Mouse (Mus musculus) heart, postnatal 10 days (tissue): ENCODE results near the gene Fshb. TPM values are rescaled to one million over a fixed set of nuclear protein-coding genes. Genes with fewer than 3 reads are reported as not detected.
A peak's percentile ranks its signal among the peaks of the same experiment; 100 is the strongest.

ENCODE experiments used
- DNase-seq, 2 experiments: peaks; one replicate each; pipeline ENCODE4 v3.0.0; 2021
- intact Hi-C: fragments of 180-260 bp; cut with DNase I; formaldehyde crosslinking; loops from one replicate; pipeline ENCODE4 v1.15.1; 2025
- total RNA-seq, 2 experiments: library from RNA; stranded (reverse); gene quantifications; 2 replicates each; pipeline ENCODE4 v1.2.3; 2021

The Fshb gene
- total RNA-seq = not detected

GRCm38 (mm10) chr2:107059556-107059955, at the start of gene Fshb:
Gene Fshb, minus strand, starts transcription at chr2:107059656.
- intact Hi-C loops = no loop called here
- no peak for DNase-seq

DNA sequence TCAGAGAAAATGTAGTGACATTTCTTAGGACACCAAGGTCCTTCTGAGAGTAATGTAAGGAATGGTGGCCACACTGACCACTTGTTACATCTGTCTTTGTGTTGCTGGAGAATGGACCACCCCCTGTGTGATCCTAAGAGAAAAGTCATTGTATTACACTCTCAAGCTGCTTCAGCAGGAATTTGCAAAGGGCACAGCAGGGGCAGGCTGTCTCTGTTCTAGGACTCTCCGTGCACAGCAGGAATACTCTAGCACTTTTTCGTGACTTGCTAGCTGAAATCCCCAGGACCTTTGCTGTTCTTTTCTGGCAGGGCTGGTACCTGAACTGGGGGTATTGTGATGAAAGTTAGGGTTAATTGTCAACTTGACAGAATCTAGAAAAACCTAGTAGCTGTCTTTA, 24.8 kb upstream of the Fshb start:
- intact Hi-C loops = loop anchor here (5.0 kb wide), 1 partner anchor 793 kb away; no protein-coding TSS in a partner anchor
- DNase-seq = no peak

- DNase-seq = peak; percentile 15 to 36
- intact Hi-C loops = loop anchor here (5.0 kb wide), 1 partner anchor 794 kb away; no protein-coding TSS in a partner anchor
These were observed 23.8 kb upstream of the Fshb start for GRCm38 (mm10) chr2:107083071-107083885.

DNA sequence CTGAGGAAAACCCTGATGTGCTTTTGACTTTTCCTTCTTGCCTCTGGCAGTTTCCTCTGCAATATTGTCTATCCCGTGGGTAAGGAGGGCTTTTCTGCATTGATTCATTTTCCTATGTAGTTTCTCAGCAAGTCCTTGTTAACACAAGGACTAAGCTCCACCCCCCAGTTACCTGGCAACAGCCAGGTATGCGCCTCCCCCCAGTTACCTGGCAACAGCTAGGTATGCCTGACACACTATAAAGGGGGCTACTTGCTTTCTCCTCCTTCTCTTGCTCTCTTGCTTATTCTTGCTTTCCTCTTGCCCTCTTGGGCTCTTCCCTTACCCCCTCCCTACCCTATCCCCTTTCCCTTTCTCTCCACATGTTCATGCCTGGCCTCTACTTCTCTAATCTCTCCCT, 3.8 kb upstream of the Fshb start:
- DNase-seq = no peak
- intact Hi-C loops = no loop called here

- DNase-seq = no peak
- intact Hi-C loops = no loop called here
These were observed 13.5 kb downstream of the Fshb start for GRCm38 (mm10) chr2:107045955-107046354.

GRCm38 (mm10) chr2:107040816-107041215, 18.6 kb downstream of the Fshb start:
- intact Hi-C loops = no loop called here
- no peak for DNase-seq

DNA sequence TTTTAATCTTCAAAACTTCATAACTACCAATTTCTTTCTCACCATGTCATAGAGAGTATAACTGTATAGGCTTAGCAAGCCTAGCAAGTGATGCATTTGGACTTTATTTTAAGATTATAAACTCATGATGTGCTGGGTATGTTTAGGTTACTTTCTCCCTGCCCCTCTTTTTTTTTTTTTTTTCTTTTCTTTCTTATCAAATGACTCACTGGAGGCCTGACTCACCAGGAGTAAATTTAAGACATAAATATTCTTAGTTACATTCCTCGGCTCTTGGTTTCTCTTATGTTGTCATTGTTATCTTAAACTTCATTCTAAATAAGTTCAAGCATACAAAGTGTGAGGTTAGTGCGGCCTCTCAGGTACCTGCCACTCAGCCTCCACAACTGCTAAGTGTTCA, 23.5 kb downstream of the Fshb start:
- intact Hi-C loops = no loop called here
- no peak for DNase-seq

DNA sequence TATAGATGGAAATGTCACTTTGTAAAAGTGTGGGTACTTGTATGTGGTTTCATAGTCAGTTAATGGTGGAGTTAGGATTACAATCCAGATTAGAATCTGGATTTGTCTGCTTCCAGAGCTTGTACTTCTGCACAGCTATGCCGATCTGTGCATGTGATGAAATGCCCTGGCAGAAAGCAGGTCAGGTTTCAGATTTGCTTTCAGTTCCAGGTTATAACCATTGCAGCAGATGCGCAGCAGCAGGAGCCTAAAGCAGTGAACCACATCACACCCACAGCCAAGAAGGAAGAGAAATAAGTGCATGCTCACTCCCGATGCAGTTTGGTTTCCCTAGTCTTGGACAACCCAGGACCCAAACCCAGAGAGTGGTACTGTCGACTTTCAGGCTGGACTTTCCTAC, 34.8 kb downstream of the Fshb start:
- intact Hi-C loops = no loop called here
- no peak for DNase-seq

DNA sequence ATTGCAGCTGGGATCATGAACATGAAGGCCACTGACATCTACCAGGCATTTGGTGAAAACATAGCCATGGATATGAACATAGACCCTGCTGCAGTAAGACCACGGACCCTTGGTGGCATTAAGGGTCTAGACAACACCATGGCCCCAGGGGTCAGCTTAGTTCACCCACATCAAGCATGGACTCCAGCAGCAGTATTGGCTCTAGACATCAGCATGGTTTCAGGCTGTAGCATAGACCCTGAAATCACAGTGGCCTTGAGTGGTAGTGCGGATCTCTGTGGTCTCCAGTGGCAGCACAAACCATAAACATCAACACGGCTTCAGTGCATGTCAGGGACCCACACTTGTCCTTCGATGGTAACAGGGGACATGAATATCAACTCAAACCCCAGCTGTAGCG, 36.7 kb downstream of the Fshb start:
- intact Hi-C loops = no loop called here
- no peak for DNase-seq

GRCm38 (mm10) chr2:107019331-107019730, 40.1 kb downstream of the Fshb start:
- intact Hi-C loops = no loop called here
- DNase-seq = no peak

DNA sequence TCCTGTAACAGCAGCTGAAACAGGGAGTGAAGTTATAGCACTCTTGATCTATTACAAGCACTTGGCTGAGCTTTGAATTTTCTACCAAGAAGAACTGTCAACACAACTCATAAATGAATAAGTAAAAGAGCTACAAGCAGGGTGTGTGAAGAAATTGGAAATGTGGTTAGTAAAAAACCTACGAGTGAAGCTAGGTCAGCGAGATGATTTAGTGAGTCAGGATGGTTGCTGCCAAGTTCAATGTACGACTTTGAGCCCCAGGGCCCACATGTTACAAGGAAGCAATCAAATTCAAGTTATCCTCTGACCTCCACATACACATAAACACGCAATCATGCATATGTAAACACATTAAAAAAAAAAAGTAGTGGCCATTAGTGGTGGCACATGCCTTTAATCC, 46.3 kb downstream of the Fshb start:
- intact Hi-C loops = no loop called here
- DNase-seq = no peak

- DNase-seq = peak in 1 of 2 experiments; percentile 10
- intact Hi-C loops = no loop called here
These were observed 47.1 kb downstream of the Fshb start for GRCm38 (mm10) chr2:107012318-107012717.

DNA sequence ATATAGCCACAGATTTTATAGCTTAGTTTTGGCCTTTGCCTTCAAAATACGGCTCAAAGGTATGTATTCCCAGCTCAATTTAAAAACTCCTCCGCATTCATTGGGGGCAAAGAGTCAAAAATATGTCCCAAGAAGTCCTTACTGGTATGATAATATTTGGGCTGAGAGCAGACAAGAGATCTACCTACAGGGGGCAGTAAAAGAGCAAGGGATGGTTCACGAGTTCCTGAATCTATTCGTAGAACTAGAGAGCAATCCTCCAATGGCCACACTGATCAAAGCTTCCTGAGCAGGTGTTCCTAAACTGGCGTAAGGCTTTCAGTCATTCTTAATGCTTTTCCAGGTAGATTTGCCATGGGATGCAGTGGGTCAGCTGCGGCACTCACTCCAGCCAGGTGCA, 49.3 kb downstream of the Fshb start:
- intact Hi-C loops = no loop called here

GRCm38 (mm10) chr2:107006378-107006777, 53.1 kb downstream of the Fshb start:
- intact Hi-C loops = no loop called here
- no peak for DNase-seq

More for the DNA sequence above, 49.3 kb downstream of the Fshb start:
- DNase-seq = no peak

Other genes starting within 250 kb of the Fshb start
- gene Arl14ep, start 85.2 kb downstream of the Fshb start, total RNA-seq = 10 to 100 TPM; 15.1 to 18.5 TPM
- gene Kcna4, start 231.0 kb upstream of the Fshb start, total RNA-seq = 1 to 10 TPM; 3.4 to 9.0 TPM